Comparison of ENCODE assay signal across 17 mouse cellular contexts in the genomic region with DNA sequence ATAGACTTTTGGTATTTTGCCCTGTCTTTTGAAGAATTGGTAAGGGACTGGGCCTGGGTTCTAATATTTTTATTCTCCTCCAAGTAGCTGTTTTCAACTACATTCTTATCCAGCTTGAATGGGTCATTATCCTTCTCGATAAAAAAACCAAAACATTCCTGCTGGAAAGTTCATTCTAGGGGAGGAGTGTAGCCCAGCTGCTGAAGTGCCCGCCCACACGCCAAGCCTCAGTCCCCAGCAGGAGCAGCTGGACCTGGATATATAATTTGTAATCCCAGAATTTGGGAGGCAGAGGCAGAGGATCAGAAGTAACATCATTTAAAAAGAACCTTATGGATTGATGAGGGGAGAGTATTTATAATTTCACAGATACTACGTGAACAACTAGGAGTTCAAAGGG. TPM values are rescaled to one million over a fixed set of nuclear protein-coding genes. Genes with fewer than 3 reads are reported as not detected.
A peak's percentile ranks its signal among the peaks of the same experiment; 100 is the strongest.
DNase-seq lines count a peak whose midpoint lies in the region.
"Had no signal": no experiment of that assay in that cellular context is flagged by ENCODE, and none has a peak within 500 bp of the region (broad histone marks: within the 10 kb centered on the region; RNA-seq: fewer than 3 reads in every experiment).

No protein-coding gene starts in this region.

- peak; percentile 79 for DNase-seq in heart, adult 11 months
- DNase-seq in heart, postnatal 25 days (ENCODE audit: low spot score): no peak
- DNase-seq in kidney, postnatal 10 days: peak; percentile 41
- DNase-seq in kidney, adult 11 months: no peak
- peak; percentile 24 for DNase-seq in ovary, postnatal 36 days (ENCODE audit: low spot score)
- DNase-seq in ovary, adult 18-20 months (ENCODE audit: low spot score): no peak
- DNase-seq: adrenal gland, postnatal 10 days; adrenal gland, postnatal 36 days; B cell, adult 2 months; cerebellum, adult 18-20 months; cerebellum, adult 9-10 months; cerebellum, postnatal 14 days; gastrocnemius, postnatal 10 days; gastrocnemius, postnatal 36 days had no signal

- intact Hi-C loops in heart, postnatal 25 days (cut with DNase I): loop anchor here (2.0 kb wide), 1 partner anchor 138 kb away; no protein-coding TSS in a partner anchor

RNA-seq across cellular contexts. Expression of gene Ccdc62, which starts 16.1 kb away (rescaled TPM):
- total RNA-seq in heart, postnatal 25 days (2021): 1 to 10 TPM; 1.3 to 2.1 TPM

RNA-seq across cellular contexts. Expression of gene Gm43518, which starts 19.3 kb away (rescaled TPM):
- total RNA-seq in heart, postnatal 25 days (2021): under 1 TPM in 1 of 2 experiments, not detected in 1; 0.50 TPM
- total RNA-seq: adrenal gland, postnatal 10 days; CH12.LX; gastrocnemius, adult 18-20 months; granulocyte monocyte progenitor cell, adult 5-6 weeks had no signal

RNA-seq across cellular contexts. Expression of gene Hip1r, which starts 26.9 kb away (rescaled TPM):
- 10 to 100 TPM; 13.4 to 19.0 TPM for total RNA-seq in heart, postnatal 25 days (2021)

RNA-seq across cellular contexts. Expression of gene Denr, which starts 39.6 kb away (rescaled TPM):
- 10 to 100 TPM; 48.0 to 48.9 TPM for total RNA-seq in heart, postnatal 25 days (2021)

Comparison
In these comparisons a context has a peak if more than half of its experiments do, and no peak if none do; other contexts are left out.
1. DNase-seq: peak in heart, adult 11 months (single experiment), kidney, postnatal 10 days (single experiment) and ovary, postnatal 36 days (single experiment); none in heart, postnatal 25 days (single experiment), kidney, adult 11 months (single experiment) and ovary, adult 18-20 months (single experiment).